Mouse (Mus musculus) lung, postnatal 4 days (tissue): Measurements from ENCODE around the gene Trp53rkb.

Source experiments
- DNase-seq, 2 experiments: peaks; one replicate each; pipeline ENCODE4 v3.0.0; 2021

The Trp53rkb gene

GRCm38 (mm10) chr2:166799615-166800472 lies 7.5 kb downstream of the Trp53rkb start:
- DNase-seq = no peak

DNA sequence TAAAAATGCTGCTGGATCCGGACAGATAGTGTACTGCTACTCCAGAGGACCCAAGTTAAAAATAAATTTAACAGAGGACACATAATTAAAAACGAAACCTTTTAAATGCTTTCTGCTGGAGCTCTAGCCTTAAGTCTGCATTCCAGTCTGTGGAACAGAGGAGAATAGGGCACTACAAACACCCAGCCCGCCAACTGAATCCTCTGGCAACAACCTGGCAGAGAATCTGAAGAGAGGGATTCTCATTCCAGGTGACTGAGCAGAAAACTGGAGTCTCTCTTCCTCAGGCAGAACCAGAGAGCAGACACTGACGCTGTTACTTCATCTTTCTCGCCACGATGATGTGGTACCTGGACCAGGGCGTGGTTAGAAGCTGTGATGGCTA lies 8.1 kb downstream of the Trp53rkb start:
- DNase-seq = no peak

- DNase-seq = no peak
These were observed 9.1 kb downstream of the Trp53rkb start for GRCm38 (mm10) chr2:166801436-166801835.

GRCm38 (mm10) chr2:166803298-166803697 lies 11.0 kb downstream of the Trp53rkb start:
- DNase-seq = no peak

DNA sequence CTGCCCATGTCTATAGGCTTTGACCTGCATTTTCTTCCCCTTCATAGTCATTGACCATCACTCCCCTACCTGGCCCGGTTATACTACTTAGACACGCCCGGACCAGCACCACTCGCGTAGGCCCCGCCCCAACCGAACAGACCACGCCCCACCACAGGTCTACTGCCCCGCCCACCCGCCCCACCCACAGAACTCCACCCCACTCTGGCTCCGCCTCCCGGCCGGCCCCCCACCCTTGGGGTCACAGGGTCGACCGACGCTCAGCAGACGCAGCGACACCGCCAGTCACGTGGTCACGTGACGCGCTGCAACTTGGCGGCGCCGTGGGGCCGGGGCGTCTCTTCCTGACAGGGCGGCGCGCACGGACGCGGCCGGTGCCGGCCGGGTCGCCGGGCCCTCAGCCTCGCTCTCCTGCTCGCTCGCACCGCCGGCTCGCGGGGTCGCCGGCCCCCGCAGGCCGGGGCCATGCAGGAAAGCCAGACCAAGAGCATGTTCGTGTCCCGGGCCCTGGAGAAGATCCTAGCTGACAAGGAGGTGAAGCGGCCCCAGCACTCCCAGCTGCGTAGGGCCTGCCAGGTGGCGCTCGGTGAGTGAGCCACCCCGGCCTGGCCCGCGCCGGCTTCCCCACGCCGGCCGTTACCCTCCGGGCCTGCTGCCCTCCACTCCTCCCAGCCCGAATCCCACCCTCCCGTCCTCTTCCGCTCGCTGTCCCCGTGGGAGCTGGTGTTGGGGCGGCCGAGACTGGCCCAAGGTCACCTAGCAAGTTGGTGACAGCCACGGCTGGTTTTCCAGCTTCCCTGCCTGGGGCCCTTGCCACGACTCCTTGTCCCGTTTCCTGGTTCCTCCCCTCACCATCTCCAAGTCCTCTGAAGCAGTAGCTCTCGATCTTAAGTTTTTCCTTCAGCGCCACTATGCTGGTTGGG lies 13.2 kb downstream of the Trp53rkb start, which contains the start of gene Arfgef2:
TSS of gene Arfgef2 (plus strand) at position 339 of the 923 bp plus-strand sequence.
- peak; percentile 92 to 95 for DNase-seq

DNA sequence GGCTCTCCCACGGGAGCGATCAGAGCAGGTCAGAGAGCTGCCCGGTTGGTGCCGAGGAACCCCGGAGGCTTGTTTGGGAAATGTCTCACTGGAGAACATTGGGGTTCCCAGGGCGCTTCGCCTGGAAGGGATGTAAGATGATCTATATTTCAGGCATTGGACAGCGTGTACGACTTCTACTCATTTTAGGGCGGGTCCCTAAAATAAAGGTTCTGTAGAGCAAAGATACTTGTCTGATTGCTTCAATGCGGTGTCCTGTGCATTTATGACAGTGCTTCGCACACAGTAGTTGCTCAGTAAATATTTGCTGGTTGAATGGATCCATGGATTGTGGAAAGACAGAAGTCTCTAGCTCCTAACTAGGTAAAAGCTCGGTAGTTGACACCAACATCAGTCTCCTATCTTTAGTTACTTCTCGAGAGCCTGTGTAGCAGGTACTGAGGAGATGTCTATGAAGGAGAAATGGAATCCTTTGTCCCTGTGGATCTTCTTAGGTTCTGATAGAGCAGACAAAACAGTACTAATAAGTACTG lies 13.9 kb downstream of the Trp53rkb start:
- no peak for DNase-seq

DNA sequence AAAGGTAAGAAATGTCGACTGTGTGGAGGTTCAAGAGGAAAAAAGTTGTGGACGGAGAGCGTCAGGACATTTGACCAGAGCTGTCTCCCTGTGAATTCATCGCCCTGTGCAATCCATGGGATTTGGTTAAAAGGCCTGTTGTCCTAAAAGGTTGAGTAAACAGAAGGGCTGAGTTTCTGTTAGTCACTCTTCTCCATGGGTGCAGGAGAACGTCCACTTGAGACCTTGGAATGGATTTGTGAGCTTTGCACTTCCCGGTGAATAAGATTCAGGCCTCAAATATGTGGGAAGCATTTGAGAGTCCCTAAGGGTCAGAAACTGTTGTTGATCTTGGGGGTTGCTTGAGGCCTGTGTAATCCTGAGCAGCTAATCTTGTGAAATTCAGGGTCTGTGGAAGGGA lies 14.5 kb downstream of the Trp53rkb start:
- peak in 1 of 2 experiments; percentile 17 for DNase-seq

GRCm38 (mm10) chr2:166809499-166809898 lies 17.2 kb downstream of the Trp53rkb start:
- DNase-seq = no peak

DNA sequence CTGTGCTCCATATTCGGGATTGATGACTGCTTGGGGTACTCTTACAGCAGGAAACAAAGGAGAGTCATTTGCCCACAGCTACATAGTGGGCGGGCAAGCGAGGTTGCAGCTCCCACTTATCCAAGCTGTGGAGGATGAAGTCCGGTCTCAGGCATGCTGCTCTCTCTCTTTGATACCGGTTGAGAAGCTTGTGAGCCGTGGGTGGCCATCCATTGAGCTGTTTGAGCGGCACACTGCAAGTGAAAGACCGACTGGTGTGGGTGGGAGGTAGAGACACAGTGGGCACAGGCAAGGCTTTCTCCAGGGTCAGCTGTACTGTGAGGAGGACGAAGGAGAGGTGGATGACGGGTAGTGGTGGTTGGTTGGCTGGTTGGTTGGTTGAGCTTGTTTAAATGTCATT lies 18.5 kb downstream of the Trp53rkb start:
- DNase-seq = no peak

GRCm38 (mm10) chr2:166818463-166819143 lies 26.3 kb downstream of the Trp53rkb start:
- DNase-seq = no peak

DNA sequence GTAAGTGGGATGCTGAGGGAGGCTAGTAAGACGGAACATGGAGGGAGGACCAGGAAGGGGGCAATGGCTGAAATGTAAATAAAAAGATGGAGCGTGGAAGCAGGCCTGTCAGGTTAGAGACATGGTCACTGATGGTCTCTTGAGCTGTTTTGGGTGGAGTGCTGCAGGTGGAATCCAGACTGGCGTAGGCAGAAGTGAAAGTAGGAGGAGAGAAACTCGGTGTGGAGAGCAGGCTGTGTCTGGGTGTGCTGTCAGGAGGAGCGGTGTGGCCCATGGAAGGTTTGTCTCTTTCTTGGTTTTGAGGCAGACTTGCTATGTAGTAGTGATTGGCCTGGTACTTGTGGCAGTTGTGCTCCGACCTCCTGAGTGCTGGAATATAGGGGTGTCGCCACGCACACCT lies 27.5 kb downstream of the Trp53rkb start:
- no peak for DNase-seq

GRCm38 (mm10) chr2:166820844-166821243 lies 28.5 kb downstream of the Trp53rkb start:
- no peak for DNase-seq

- no peak for DNase-seq
These were observed 29.1 kb downstream of the Trp53rkb start for GRCm38 (mm10) chr2:166821406-166821805.

GRCm38 (mm10) chr2:166822119-166822826 lies 29.9 kb downstream of the Trp53rkb start:
- no peak for DNase-seq

DNA sequence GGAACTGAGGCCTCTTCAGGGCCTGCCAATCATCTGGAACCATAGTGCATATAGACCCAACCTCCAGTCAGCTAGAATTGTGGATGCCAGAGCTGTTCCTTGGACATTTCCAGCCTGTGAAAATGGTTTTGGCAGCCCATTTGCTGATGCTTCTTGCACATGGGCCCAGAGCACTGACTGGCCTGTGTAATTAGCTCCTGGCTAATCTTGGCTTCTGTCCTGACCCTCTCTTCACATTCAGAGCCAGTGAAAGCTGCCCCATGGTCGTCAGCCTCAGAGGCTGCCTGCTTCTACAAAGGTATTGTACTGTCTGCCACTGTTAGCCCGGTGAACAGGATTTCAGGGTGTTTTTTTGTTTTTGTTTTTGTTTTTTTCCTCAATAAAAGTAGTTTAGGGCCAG lies 30.6 kb downstream of the Trp53rkb start:
- DNase-seq = no peak

GRCm38 (mm10) chr2:166824386-166824785 lies 32.1 kb downstream of the Trp53rkb start:
- DNase-seq = no peak

DNA sequence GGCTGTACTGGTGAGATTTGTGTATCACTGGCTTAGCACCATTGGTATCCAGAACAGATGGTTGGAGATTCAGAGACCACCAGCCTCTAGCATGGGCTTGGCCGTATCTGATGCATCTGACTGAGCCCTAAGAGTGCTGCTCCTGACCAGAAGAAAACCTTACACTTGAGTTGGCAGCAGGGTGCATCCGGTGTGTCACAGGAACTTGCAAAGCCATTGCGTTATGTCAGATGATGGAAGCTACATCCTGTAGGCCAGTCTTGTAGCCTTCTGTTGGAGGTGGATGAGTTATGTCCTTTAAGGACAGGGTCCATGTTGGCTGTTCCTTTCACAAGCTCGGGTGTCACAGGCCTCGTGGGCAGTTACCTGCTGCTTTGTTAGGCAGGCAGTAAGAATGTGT lies 32.7 kb downstream of the Trp53rkb start:
- DNase-seq = peak in 1 of 2 experiments; percentile 30

DNA sequence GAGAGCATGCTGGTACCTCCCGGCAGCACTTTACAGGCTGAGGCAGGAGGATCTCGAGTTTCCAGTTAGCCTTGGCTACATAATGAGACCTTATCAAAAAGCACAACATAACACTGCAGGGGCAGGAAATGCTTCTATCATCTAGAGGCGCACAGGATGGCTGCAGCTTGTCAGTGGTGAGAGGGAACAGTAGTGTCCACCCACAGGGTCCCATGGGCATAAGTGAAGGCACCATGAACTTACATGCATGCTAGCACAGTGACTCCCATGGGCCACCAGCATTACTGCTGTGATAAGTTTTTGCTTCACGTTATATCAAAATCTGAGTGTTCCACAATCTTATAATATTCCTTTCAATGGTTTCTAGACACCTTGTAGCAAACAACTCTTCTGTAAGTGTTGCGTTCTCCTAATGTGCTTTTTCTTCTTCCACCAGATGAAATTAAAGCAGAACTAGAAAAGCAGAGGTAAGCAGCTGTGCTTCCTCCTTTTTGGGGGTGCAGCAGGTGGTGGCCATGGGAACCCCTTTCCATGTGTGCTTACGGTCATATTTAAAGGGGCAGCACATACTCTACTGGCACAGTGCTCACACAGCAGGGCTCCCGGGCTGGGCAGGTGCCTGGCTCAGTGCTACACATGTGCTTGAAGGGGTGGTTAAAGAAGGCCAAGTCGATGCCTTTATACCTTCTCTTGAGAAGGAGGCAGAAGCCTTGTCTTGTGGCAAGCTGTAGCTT lies 34.3 kb downstream of the Trp53rkb start:
- DNase-seq = no peak

- DNase-seq = no peak
These were observed 36.0 kb downstream of the Trp53rkb start for GRCm38 (mm10) chr2:166828306-166828705.

GRCm38 (mm10) chr2:166830350-166830749 lies 38.0 kb downstream of the Trp53rkb start:
- no peak for DNase-seq

DNA sequence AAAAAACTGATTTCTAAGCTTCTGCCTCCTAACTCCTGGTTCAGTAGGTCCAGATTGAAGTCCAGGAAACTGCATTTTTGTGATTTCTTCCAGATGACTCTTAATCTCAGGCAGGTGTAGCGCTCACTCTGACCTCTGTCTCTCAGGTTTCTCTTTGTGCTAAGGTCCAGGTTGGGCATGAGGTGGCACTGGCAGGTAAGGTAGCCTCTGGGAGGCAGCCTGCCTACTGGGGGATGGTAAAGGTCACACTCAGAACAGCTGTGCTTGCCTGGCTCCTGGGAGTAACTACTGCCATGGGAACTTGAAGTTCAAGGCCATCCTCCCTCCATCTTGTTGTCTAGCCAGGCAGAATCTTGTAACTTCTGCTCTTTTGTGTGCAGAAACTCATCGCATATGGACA lies 41.8 kb downstream of the Trp53rkb start:
- no peak for DNase-seq
